Mouse (Mus musculus) E14TG2a.4 (cell line): ENCODE results near the gene Pdcl2.

ENCODE experiments used
- CTCF ChIP-seq: conservative IDR thresholded peaks from 2 replicates; pipeline ENCODE4 v1.5.1; 2014; ENCODE audit warnings: low read length
- NANOG ChIP-seq: IDR thresholded peaks from 2 replicates; pipeline ENCODE4 v1.6.1; 2014; ENCODE audit warnings: borderline replicate concordance, low read length, mixed read lengths
- POU5F1 ChIP-seq: IDR thresholded peaks from 2 replicates; pipeline ENCODE4 v1.6.1; 2014; ENCODE audit warnings: low read length, borderline replicate concordance

DNA sequence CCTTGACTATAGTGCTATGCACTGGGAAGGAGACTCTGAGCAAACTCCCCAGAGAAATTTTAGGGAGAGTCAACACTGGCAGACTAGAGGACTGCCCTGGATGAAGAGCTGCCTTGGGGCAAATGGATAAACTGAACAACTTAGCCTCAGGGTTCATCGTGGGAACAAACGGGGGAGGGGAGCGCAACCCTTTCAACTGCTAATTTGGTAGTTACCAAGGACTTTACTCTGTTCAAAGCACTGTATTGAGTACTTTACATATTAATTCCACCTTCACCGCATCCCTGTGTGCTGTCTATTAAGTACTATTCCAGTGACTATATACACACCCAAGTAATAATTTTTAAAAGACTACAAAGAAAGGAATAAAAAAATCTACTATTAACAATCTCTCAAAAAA lies 45.3 kb downstream of the Pdcl2 start:
- TF ChIP-seq CTCF = no peak
- TF ChIP-seq POU5F1 = peak; percentile 32; the same call in 1 of the 2 replicates
- peak; percentile 78 for TF ChIP-seq NANOG
